Mouse (Mus musculus) CH12.LX (cell line): ENCODE results near the gene Pphln1. TPM values are rescaled to one million over a fixed set of nuclear protein-coding genes. Genes with fewer than 3 reads are reported as not detected.

ENCODE experiments used
- DNase-seq: peaks from one replicate; pipeline ENCODE4 v3.0.0-alpha.2; 2013; ENCODE audit errors: extremely low read depth
- H3K27ac ChIP-seq: 2 replicates; pipeline ENCODE4 v1.5.1; 2012; ENCODE audit warnings: low read depth, mild to moderate bottlenecking, control low read depth, moderate library complexity; ENCODE audit not compliant: insufficient read depth
- H3K27me3 ChIP-seq: replicated peaks from 2 replicates; pipeline ENCODE3; 2012; ENCODE audit warnings: inconsistent platforms
- H3K36me3 ChIP-seq, 2 experiments: replicated peaks in 1 of 2; 2 replicates each; pipeline versions ENCODE3 to v1.6.1; 2012; ENCODE audit warnings: inconsistent platforms in 1 of 2, low read length in 1 of 2, mild to moderate bottlenecking in 1 of 2, mixed read lengths in 1 of 2, moderate library complexity in 1 of 2; ENCODE audit not compliant: control insufficient read depth in 1 of 2, insufficient read depth in 1 of 2
- H3K4me1 ChIP-seq, 2 experiments: 2 replicates each; pipeline ENCODE4 v1.6.1; 2012; ENCODE audit warnings: inconsistent platforms in 1 of 2, moderate library complexity in 1 of 2; ENCODE audit not compliant: insufficient read depth in 2 of 2, control insufficient read depth in 1 of 2
- H3K4me2 ChIP-seq: 2 replicates; pipeline ENCODE4 v1.6.1; 2012; ENCODE audit warnings: low read depth, mild to moderate bottlenecking, control low read depth; ENCODE audit not compliant: poor library complexity, insufficient read depth, severe bottlenecking
- H3K4me3 ChIP-seq, 3 experiments: fragments of 150-350 bp in 1 of 3; sonication (generic) in 1 of 3; replicated peaks in 1 of 3; 2 replicates each; pipeline versions ENCODE3 to v1.5.1; 2011 to 2012; ENCODE audit warnings: low read depth in 2 of 3, low read length in 2 of 3, mild to moderate bottlenecking in 2 of 3, moderate library complexity in 2 of 3, control low read depth in 1 of 3, improper control_type of control experiment in 1 of 3, inconsistent platforms in 1 of 3, mixed read lengths in 1 of 3; ENCODE audit not compliant: poor library complexity in 1 of 3
- H3K79me2 ChIP-seq: replicated peaks from 2 replicates; pipeline ENCODE4 v1.6.1; 2012; ENCODE audit warnings: mild to moderate bottlenecking, moderate library complexity; ENCODE audit not compliant: control insufficient read depth, poor library complexity, insufficient read depth, severe bottlenecking; ENCODE audit errors: extremely low read depth
- H3K9ac ChIP-seq: 2 replicates; pipeline ENCODE4 v1.6.1; 2012; ENCODE audit warnings: low read depth, mild to moderate bottlenecking, control low read depth, moderate library complexity; ENCODE audit not compliant: insufficient read depth
- H3K9me3 ChIP-seq: replicated peaks from 2 replicates; pipeline ENCODE3; 2012; ENCODE audit warnings: low read length, inconsistent platforms, mixed read lengths
- CHD1 ChIP-seq: IDR thresholded peaks from 2 replicates; pipeline ENCODE4 v1.6.1; 2012; ENCODE audit warnings: low read depth, low read length, improper control_type of control experiment, inconsistent platforms
- CTCF ChIP-seq, 2 experiments: IDR thresholded peaks in 1 of 2; conservative IDR thresholded peaks in 1 of 2; 2 replicates each; pipeline ENCODE4 v1.5.1; 2011 to 2012; ENCODE audit warnings: low read depth in 2 of 2, low read length in 2 of 2, improper control_type of control experiment in 1 of 2, inconsistent platforms in 1 of 2, mild to moderate bottlenecking in 1 of 2, moderate library complexity in 1 of 2
- ELF1 ChIP-seq: IDR thresholded peaks from 2 replicates; pipeline ENCODE4 v1.6.1; 2014; ENCODE audit warnings: low read depth, mild to moderate bottlenecking, inconsistent platforms, low read length, improper control_type of control experiment
- ETS1 ChIP-seq: conservative IDR thresholded peaks from 2 replicates; pipeline ENCODE4 v1.6.1; 2012; ENCODE audit warnings: low read depth, mild to moderate bottlenecking, inconsistent platforms, low read length, improper control_type of control experiment, moderate library complexity
- HCFC1 ChIP-seq: IDR thresholded peaks from 2 replicates; pipeline ENCODE4 v1.6.1; 2012; ENCODE audit warnings: low read depth, mild to moderate bottlenecking, inconsistent platforms, low read length, improper control_type of control experiment
- MAFK ChIP-seq: IDR thresholded peaks from 2 replicates; pipeline ENCODE4 v1.6.1; 2011; ENCODE audit warnings: low read length, improper control_type of control experiment; ENCODE audit not compliant: insufficient replicate concordance
- MXI1 ChIP-seq: IDR thresholded peaks from 2 replicates; pipeline ENCODE4 v1.6.1; 2011; ENCODE audit warnings: mild to moderate bottlenecking, low read depth, low read length, improper control_type of control experiment
- NRF1 ChIP-seq: IDR thresholded peaks from 2 replicates; pipeline ENCODE4 v1.6.1; 2014; ENCODE audit warnings: low read depth, mild to moderate bottlenecking, inconsistent platforms, low read length, improper control_type of control experiment, moderate library complexity
- PAX5 ChIP-seq: IDR thresholded peaks from 2 replicates; pipeline ENCODE4 v1.6.1; 2012; ENCODE audit warnings: low read length, inconsistent platforms, mixed read lengths
- POLR2A ChIP-seq: IDR thresholded peaks from 2 replicates; pipeline ENCODE4 v1.6.1; 2011; ENCODE audit warnings: low read depth, mild to moderate bottlenecking, improper control_type of control experiment, low read length
- POLR2AphosphoS2 ChIP-seq: IDR thresholded peaks from 2 replicates; pipeline ENCODE4 v1.6.1; 2011; ENCODE audit warnings: low read depth, low read length, improper control_type of control experiment
- RAD21 ChIP-seq: IDR thresholded peaks from 2 replicates; pipeline ENCODE4 v1.6.1; 2011; ENCODE audit warnings: low read depth, mild to moderate bottlenecking, low read length, improper control_type of control experiment, moderate library complexity
- RCOR1 ChIP-seq: conservative IDR thresholded peaks from 2 replicates; pipeline ENCODE4 v1.6.1; 2012; ENCODE audit warnings: low read depth, mild to moderate bottlenecking, inconsistent platforms, low read length, improper control_type of control experiment
- SIN3A ChIP-seq: IDR thresholded peaks from 2 replicates; pipeline ENCODE4 v1.6.1; 2012; ENCODE audit warnings: low read length, improper control_type of control experiment, inconsistent platforms
- TBP ChIP-seq: conservative IDR thresholded peaks from 2 replicates; pipeline ENCODE4 v1.6.1; 2011; ENCODE audit warnings: low read depth, low read length, improper control_type of control experiment
- TCF12 ChIP-seq: IDR thresholded peaks from 2 replicates; pipeline ENCODE4 v1.6.1; 2014; ENCODE audit warnings: low read depth, mild to moderate bottlenecking, inconsistent platforms, low read length, improper control_type of control experiment
- UBTF ChIP-seq: IDR thresholded peaks from 2 replicates; pipeline ENCODE4 v1.6.1; 2012; ENCODE audit warnings: low read depth, mild to moderate bottlenecking, inconsistent platforms, low read length, improper control_type of control experiment, moderate library complexity
- ZKSCAN1 ChIP-seq: IDR thresholded peaks from 2 replicates; pipeline ENCODE4 v1.6.1; 2012; ENCODE audit warnings: low read depth, inconsistent platforms, low read length, improper control_type of control experiment, borderline replicate concordance
- ZMIZ1 ChIP-seq: IDR thresholded peaks from 2 replicates; pipeline ENCODE4 v1.6.1; 2012; ENCODE audit warnings: low read depth, mild to moderate bottlenecking, inconsistent platforms, low read length, improper control_type of control experiment
- dilution Hi-C: fragments of 300-500 bp; cut with MboI; formaldehyde crosslinking; loops from 2 replicates; pipeline ENCODE4 v1.14.3; 2020; ENCODE audit warnings: low sequenced_read_pairs; ENCODE audit not compliant: extremely low pct_unique_long_range_greater_than_20kb, extremely low pct_ligation_motif_present
- in situ Hi-C: fragments of 300-500 bp; cut with MboI; formaldehyde crosslinking; loops from 3 replicates; pipeline ENCODE4 v1.14.3; 2019; ENCODE audit warnings: low sequenced_read_pairs, low pct_ligation_motif_present, low pct_unique_long_range_greater_than_20kb, mixed read lengths
- polyA plus RNA-seq: library from polyadenylated mRNA; unstranded; fragments of >175 nt; gene quantifications from 2 replicates; pipeline ENCODE4 v1.2.1, GENCODE M21; 2012; ENCODE audit warnings: low read depth; ENCODE audit not compliant: insufficient read length
- total RNA-seq, 2 experiments: library from RNA; depleted of rRNA; stranded (reverse); fragments of 300-350 nt in 1 of 2; fragments of >200 nt in 1 of 2; gene quantifications; 2 replicates each; pipeline ENCODE4 v1.2.3; 2012 to 2014

Pphln1 gene
- total and polyA plus RNA-seq, 3 experiments = 22.9 to 63.9 (median 59.3) TPM

GRCm38 (mm10) chr15:93461066-93461465, 62.9 kb downstream of the Pphln1 start:
- 0 out of 2 replicates have a peak, but pooled peaks cover 2% of the 10 kb centered on the region for H3K79me2 ChIP-seq
- H3K27me3 ChIP-seq = no peaks in the 10 kb centered on the region
- no peaks in the 10 kb centered on the region for H3K9me3 ChIP-seq
- TF ChIP-seq ZMIZ1 = no peak
- TF ChIP-seq CHD1 = no peak
- TF ChIP-seq POLR2A = no peak
- no peak for TF ChIP-seq NRF1
- no peak for TF ChIP-seq MAFK
- no peak for TF ChIP-seq TBP
- no peak for TF ChIP-seq SIN3A
- TF ChIP-seq UBTF = no peak
- TF ChIP-seq ZKSCAN1 = no peak
- no peak for TF ChIP-seq HCFC1
- no peak for TF ChIP-seq RAD21
- TF ChIP-seq CTCF (conservative IDR thresholded peaks at IDR 0.05 in 1 of 2, IDR thresholded peaks at IDR 0.05 in 1 of 2; ENCODE audit: low read depth in 2 of 2, low read length in 2 of 2) = no peak
- no peak for TF ChIP-seq RCOR1
- TF ChIP-seq PAX5 = no peak
- H3K4me1 ChIP-seq = no peaks in the 10 kb centered on the region
- H3K27ac ChIP-seq = no peak overlapping the region
- in situ Hi-C loops (no loop called here), dilution Hi-C loops (no loop called here)
- H3K9ac ChIP-seq = no peak overlapping the region
- peaks cover 31 to 84% of the 10 kb centered on the region in 2 experiments for H3K36me3 ChIP-seq
- H3K4me2 ChIP-seq = no peak overlapping the region
- no peak overlapping the region for H3K4me3 ChIP-seq
- DNase-seq = no peak

DNA sequence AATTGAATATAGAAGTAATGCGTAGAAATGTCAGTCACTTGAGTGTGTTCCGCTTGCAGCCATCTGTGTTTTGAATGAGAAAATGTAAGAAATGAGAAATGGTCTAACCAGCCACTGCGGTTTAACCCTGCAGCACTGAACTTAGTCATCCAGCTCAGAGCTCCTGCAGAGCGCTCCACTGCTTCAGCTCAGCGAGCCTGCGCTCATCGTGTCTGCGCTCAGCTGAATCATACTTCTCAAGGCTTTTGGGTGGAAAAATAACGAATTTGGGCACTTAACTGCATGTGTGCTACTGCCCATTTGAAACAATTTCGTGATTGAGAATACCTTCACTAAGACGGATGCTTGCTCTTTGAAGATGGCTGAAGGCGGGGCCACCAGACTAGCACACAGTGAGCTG, 73.5 kb downstream of the Pphln1 start:
- peaks cover 17 to 66% of the 10 kb centered on the region in 2 experiments for H3K36me3 ChIP-seq

More for the DNA sequence above, 73.5 kb downstream of the Pphln1 start:
- H3K79me2 ChIP-seq = no peaks in the 10 kb centered on the region
- in situ Hi-C loops = no loop called here
- dilution Hi-C loops = no loop called here
- H3K4me3 ChIP-seq = no peak overlapping the region
- DNase-seq = no peak
- no peaks in the 10 kb centered on the region for H3K9me3 ChIP-seq
- H3K4me1 ChIP-seq = no peaks in the 10 kb centered on the region
- H3K4me2 ChIP-seq = no peak overlapping the region
- H3K9ac ChIP-seq = no peak overlapping the region
- no peak overlapping the region for H3K27ac ChIP-seq
- no peaks in the 10 kb centered on the region for H3K27me3 ChIP-seq
- TF ChIP-seq PAX5 = no peak
- no peak for TF ChIP-seq ELF1
- no peak for TF ChIP-seq TCF12
- no peak for TF ChIP-seq MXI1
- TF ChIP-seq CTCF (conservative IDR thresholded peaks at IDR 0.05 in 1 of 2, IDR thresholded peaks at IDR 0.05 in 1 of 2; ENCODE audit: low read depth in 2 of 2, low read length in 2 of 2) = no peak
- no peak for TF ChIP-seq POLR2AphosphoS2
- TF ChIP-seq ETS1 = no peak
- TF ChIP-seq TBP = no peak
